Mouse (Mus musculus) gastrocnemius, postnatal 4 days (tissue): ENCODE data around the gene Rimklb. TPM values are rescaled to one million over a fixed set of nuclear protein-coding genes. Genes with fewer than 3 reads are reported as not detected.
A peak's percentile ranks its signal among the peaks of the same experiment; 100 is the strongest.
"Not testable (repeated sequence)": the region's sequence is repeated elsewhere in the genome, so short reads cannot be mapped to it uniquely, and the experiment has no call there.

Source experiments
- DNase-seq, 2 experiments: peaks; one replicate each; pipeline ENCODE4 v3.0.0; 2021 to 2022; ENCODE audit warnings: low spot score in 2 of 2, mixed read lengths in 2 of 2
- total RNA-seq, 2 experiments: library from RNA; stranded (reverse); gene quantifications; 2 replicates each; pipeline ENCODE4 v1.2.3; 2021

The Rimklb gene
- total RNA-seq, 2 experiments from 2014 or later: 2.1 to 2.9 TPM

GRCm38 (mm10) chr6:122505041-122505440 lies 6.5 kb upstream of the Rimklb start:
- no peak for DNase-seq

- DNase-seq: no peak
Measured at GRCm38 (mm10) chr6:122496501-122496900, 2.1 kb downstream of the Rimklb start.

- DNase-seq: no peak
Measured at GRCm38 (mm10) chr6:122495082-122495881, 3.3 kb downstream of the Rimklb start.

GRCm38 (mm10) chr6:122493799-122494472 lies 4.6 kb downstream of the Rimklb start:
- DNase-seq: no peak

- no peak for DNase-seq
Measured at GRCm38 (mm10) chr6:122492479-122492878, 6.1 kb downstream of the Rimklb start.

GRCm38 (mm10) chr6:122491557-122491956 lies 7.0 kb downstream of the Rimklb start:
- peak in 1 of 2 experiments; percentile 57 for DNase-seq

GRCm38 (mm10) chr6:122490929-122491512 lies 7.5 kb downstream of the Rimklb start:
- DNase-seq: no peak

GRCm38 (mm10) chr6:122486297-122487117 lies 12.1 kb downstream of the Rimklb start:
- peak in 1 of 2 experiments; percentile 16 for DNase-seq

- DNase-seq: peak in 1 of 2 experiments; percentile 24
Measured at GRCm38 (mm10) chr6:122485401-122486296, 12.9 kb downstream of the Rimklb start.

- DNase-seq: no peak
Measured at GRCm38 (mm10) chr6:122478062-122478461, 20.5 kb downstream of the Rimklb start.

- not testable (repeated sequence) for DNase-seq
Measured at GRCm38 (mm10) chr6:122471461-122471860, 27.1 kb downstream of the Rimklb start.

GRCm38 (mm10) chr6:122470240-122470639 lies 28.3 kb downstream of the Rimklb start:
- DNase-seq: no peak

- no peak for DNase-seq
Measured at GRCm38 (mm10) chr6:122469030-122469640, 29.4 kb downstream of the Rimklb start.

- no peak for DNase-seq
Measured at GRCm38 (mm10) chr6:122466092-122466713, 32.4 kb downstream of the Rimklb start.

GRCm38 (mm10) chr6:122458946-122459693 lies 39.4 kb downstream of the Rimklb start:
- no peak for DNase-seq

- DNase-seq: no peak
Measured at GRCm38 (mm10) chr6:122447848-122448247, 50.7 kb downstream of the Rimklb start.

- no peak for DNase-seq
Measured at GRCm38 (mm10) chr6:122445215-122445614, 53.3 kb downstream of the Rimklb start.

- DNase-seq: no peak
Measured at GRCm38 (mm10) chr6:122440632-122441226, 57.8 kb downstream of the Rimklb start.
